Mouse (Mus musculus) right cerebral cortex, adult 2 months (tissue): ENCODE measurements around the gene Mettl7a1.
"Not testable (repeated sequence)": the region's sequence is repeated elsewhere in the genome, so short reads cannot be mapped to it uniquely, and the experiment has no call there.

ENCODE experiments used
- DNase-seq, 2 experiments: peaks; one replicate each; pipeline ENCODE4 v3.0.0; 2021 to 2022; ENCODE audit warnings: low spot score in 2 of 2

The Mettl7a1 gene

GRCm38 (mm10) chr15:100300499-100300898 lies 3.4 kb upstream of the Mettl7a1 start:
- no peak for DNase-seq

- DNase-seq = no peak
These were observed 2.4 kb upstream of the Mettl7a1 start for GRCm38 (mm10) chr15:100301556-100301955.

GRCm38 (mm10) chr15:100303428-100304018 lies 417 bp upstream of the Mettl7a1 start:
- no peak for DNase-seq

- no peak for DNase-seq
These were observed 2.3 kb downstream of the Mettl7a1 start for GRCm38 (mm10) chr15:100306201-100306600.

GRCm38 (mm10) chr15:100307438-100308096 lies 3.6 kb downstream of the Mettl7a1 start:
- DNase-seq = not testable (repeated sequence)

GRCm38 (mm10) chr15:100312346-100312745 lies 8.4 kb downstream of the Mettl7a1 start:
- no peak for DNase-seq

- DNase-seq = no peak
These were observed 10.7 kb downstream of the Mettl7a1 start for GRCm38 (mm10) chr15:100314448-100315145.

GRCm38 (mm10) chr15:100318014-100318671 lies 14.2 kb downstream of the Mettl7a1 start:
- not testable (repeated sequence) for DNase-seq

GRCm38 (mm10) chr15:100319884-100320283 lies 15.9 kb downstream of the Mettl7a1 start:
- DNase-seq = no peak

GRCm38 (mm10) chr15:100320295-100320905 lies 16.5 kb downstream of the Mettl7a1 start:
- no peak for DNase-seq

- DNase-seq = no peak
These were observed 17.2 kb downstream of the Mettl7a1 start for GRCm38 (mm10) chr15:100321134-100321533.

- DNase-seq = peak in 1 of 2 experiments; percentile 36
These were observed 20.2 kb downstream of the Mettl7a1 start for GRCm38 (mm10) chr15:100324021-100324591.

GRCm38 (mm10) chr15:100325235-100325634 lies 21.3 kb downstream of the Mettl7a1 start:
- no peak for DNase-seq

- not testable (repeated sequence) for DNase-seq
These were observed 24.1 kb downstream of the Mettl7a1 start for GRCm38 (mm10) chr15:100328089-100328488.

- not testable (repeated sequence) for DNase-seq
These were observed 25.4 kb downstream of the Mettl7a1 start for GRCm38 (mm10) chr15:100329336-100329735.

GRCm38 (mm10) chr15:100330739-100331138 lies 26.8 kb downstream of the Mettl7a1 start:
- no peak for DNase-seq

- not testable (repeated sequence) for DNase-seq
These were observed 28.4 kb downstream of the Mettl7a1 start for GRCm38 (mm10) chr15:100332077-100332961.

GRCm38 (mm10) chr15:100334629-100335028 lies 30.7 kb downstream of the Mettl7a1 start, which contains the start of gene Mettl7a3:
TSS of gene Mettl7a3 (plus strand) at chr15:100334929.
- DNase-seq = no peak

GRCm38 (mm10) chr15:100337328-100337727 lies 33.4 kb downstream of the Mettl7a1 start:
- not testable (repeated sequence) for DNase-seq

GRCm38 (mm10) chr15:100337847-100338246 lies 33.9 kb downstream of the Mettl7a1 start:
- DNase-seq = peak; percentile 47 to 60
